Mouse (Mus musculus): ENCODE measurements around the gene Tecr. TPM values are rescaled to one million over a fixed set of nuclear protein-coding genes. Genes with fewer than 3 reads are reported as not detected.
A peak's percentile ranks its signal among the peaks of the same experiment; 100 is the strongest.

Tecr gene
- total RNA-seq, 2 experiments from 2014 or later = 549 to 574 TPM

DNA sequence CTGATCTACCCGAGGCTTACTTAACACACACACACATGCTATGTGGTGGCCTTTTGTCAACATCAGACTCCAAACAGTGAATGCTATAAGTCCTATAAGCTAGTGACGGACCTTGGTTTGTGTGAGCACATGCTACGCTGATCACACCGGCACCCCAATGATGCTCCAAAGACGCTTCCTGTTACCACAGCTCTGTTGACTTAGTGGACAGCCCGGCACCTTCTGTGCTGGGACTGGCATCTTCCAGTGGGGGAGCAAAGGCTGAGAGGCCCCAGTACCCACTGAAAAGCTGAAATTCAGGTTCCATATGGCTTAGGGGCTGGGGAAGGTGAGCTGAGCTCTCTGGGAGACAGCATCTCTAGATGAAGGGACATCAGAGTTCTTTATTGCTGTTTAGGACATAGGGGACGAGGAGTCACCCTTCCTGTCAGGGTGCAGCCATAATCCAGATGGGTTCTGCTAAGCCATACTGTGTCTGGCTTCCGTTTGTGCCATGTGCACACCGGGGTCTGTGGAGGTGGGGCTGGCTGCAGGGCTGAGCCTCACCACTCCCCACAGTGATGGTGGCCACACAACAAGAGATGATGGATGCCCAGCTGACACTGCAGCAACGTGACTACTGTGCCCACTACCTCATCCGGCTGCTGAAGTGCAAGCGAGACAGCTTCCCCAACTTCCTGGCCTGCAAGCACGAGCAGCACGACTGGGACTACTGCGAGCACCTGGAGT, 37.3 kb downstream of the Tecr start:
- peak in 1 of 2 experiments; percentile 2 for DNase-seq (ENCODE audit: low spot score in 2 of 2)
- intact Hi-C loops (cut with DNase I) = no loop called here

- peak in 1 of 2 experiments; percentile 1 for DNase-seq (ENCODE audit: low spot score in 2 of 2)
- intact Hi-C loops (cut with DNase I) = loop anchor here (5.0 kb wide), 1 partner anchor 127 kb away; no protein-coding TSS in a partner anchor
Observed at GRCm38 (mm10) chr8:83569165-83569564, 38.6 kb downstream of the Tecr start.

DNA sequence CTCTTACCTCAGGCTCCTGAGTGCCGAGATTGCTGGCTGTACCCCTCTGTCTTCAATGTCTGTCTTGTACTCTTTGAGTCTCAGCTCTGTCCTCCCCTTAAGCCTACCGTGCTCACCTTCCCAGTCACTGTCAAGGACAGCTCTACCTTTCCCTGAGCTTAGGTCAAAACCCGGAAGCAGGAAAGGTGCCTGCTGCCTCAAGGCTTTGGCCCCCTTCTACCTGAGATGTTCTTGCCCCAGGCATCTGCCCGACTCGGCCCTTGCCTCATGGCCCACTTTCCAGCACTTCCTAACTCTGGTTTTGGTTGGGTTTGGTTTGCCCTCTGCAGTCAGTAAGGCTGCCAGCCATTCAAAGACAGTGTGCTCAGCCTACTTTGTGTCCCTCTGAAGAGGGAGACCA, 39.0 kb downstream of the Tecr start:
- intact Hi-C loops (cut with DNase I) = loop anchor here (5.0 kb wide), 1 partner anchor 126 kb away; no protein-coding TSS in a partner anchor
- no peak for DNase-seq (ENCODE audit: low spot score in 2 of 2)

DNA sequence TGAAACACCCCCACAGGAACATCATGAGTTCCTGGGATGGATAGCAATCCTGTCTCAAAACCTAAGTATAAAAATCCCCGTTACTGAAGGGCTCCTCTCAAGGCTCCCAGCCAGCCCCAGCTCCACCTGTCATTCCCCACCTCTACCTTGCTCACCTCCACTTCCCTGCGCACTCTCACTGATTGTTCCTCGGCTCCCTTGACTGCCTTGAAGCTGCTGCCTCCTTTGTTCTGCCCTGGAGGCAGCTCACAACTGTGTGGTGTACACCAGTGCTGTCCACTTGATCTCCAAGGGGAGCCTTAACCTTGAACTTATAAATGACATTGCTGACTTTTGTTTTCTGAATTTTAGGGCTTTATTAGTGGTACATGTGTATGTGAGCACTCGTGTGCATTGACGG, 39.6 kb downstream of the Tecr start:
- intact Hi-C loops (cut with DNase I) = loop anchor here (5.0 kb wide), 1 partner anchor 126 kb away; no protein-coding TSS in a partner anchor
- DNase-seq (ENCODE audit: low spot score in 2 of 2) = no peak

GRCm38 (mm10) chr8:83567668-83568067, 40.1 kb downstream of the Tecr start:
- intact Hi-C loops (cut with DNase I) = loop anchor here (2.0 to 5.0 kb wide), 2 partner anchors 55 to 125 kb away; no protein-coding TSS in a partner anchor
- DNase-seq (ENCODE audit: low spot score in 2 of 2) = peak in 1 of 2 experiments; percentile 5

DNA sequence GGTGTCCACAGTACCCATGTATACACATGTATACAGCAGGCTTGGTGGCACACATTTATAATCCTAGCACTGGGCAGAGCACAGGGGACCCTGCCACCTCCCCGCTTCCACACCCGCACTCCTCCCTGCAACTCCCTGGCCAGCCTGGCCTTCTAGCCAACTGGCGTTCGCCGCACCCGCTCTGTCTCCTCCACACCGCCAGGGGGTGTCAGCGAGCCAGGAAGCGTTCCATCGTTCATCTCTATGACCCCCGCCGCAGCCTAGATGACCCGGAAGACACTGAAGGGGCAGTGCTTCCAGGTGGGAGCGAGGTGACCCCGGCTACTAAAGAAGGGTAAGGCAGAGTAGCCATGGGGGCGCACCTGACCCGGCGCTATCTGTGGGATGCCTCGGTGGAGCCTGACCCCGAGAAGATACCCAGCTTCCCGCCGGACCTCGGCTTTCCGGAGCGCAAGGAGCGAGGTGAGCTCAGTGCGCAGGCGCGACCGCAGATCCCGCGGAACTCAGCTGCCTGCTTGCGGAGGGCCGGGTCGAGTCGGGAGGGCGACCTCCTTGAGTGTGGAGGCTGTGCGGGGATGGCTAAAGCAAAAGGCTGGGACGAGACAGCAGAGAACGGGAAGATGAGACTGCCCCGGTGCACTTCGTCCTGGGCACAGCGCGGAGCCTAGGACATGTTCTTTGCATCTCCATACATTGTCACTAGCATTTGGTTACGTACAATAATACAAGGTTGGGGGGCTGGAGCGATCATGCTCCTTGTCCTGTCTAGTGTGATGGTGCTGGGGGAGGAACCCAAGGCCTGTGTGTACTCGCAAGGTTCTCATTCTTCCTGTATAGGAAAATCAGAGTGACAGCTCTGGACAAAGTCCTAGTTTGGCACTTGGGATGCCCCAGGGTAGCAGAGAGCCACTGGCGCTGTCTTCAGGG, 41.0 kb downstream of the Tecr start, which contains the start of gene Ndufb7:
TSS of gene Ndufb7 (plus strand) at position 203 of the 927 bp plus-strand sequence.
- intact Hi-C loops (cut with DNase I) = loop anchor here (2.0 to 5.0 kb wide), 2 partner anchors 56 to 124 kb away; no protein-coding TSS in a partner anchor
- peak; percentile 97 to 98 for DNase-seq (ENCODE audit: low spot score in 2 of 2)

- DNase-seq (ENCODE audit: low spot score in 2 of 2) = peak in 1 of 2 experiments; percentile 2
- intact Hi-C loops (cut with DNase I) = loop anchor here (2.0 to 5.0 kb wide), 2 partner anchors 57 to 124 kb away; no protein-coding TSS in a partner anchor
Observed at GRCm38 (mm10) chr8:83565731-83566375, 41.9 kb downstream of the Tecr start.

DNA sequence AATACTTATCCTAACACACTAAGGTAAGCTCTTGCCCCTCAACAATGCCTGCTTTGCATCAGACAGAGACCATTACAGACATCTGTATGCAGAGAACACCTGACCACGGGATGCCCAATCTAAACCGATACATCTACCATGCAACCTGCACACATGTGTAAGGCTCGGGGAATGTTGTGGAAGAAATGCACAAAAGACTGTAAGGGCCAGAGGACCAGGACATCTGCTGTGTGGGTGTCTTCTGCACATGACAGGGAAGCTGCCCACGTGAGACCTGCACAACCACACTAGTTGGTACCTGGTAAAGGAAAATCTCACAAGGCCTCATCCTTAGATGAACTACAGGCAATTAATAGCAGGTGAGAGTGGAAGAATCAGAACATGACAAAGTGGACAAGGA, 44.5 kb downstream of the Tecr start:
- intact Hi-C loops (cut with DNase I) = no loop called here
- DNase-seq (ENCODE audit: low spot score in 2 of 2) = peak in 1 of 2 experiments; percentile 4

DNA sequence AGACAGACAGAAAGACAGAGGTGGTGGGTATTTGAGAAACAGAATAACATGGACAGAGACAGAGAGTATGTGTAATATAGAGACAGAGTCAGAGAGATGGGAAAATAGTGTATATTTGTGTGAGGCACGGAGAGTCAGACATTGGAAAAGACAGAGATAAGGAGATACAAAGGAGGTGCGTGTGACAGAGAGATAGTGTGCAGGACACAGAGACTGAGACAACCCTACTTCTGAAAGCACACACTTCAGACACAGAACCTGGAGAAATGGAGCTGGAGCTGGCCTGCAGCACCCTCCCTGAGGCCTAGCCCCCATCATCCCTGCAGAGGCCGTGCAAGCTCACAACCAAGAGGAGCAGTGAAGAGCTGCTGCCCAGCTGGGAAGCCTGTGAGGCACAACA, 45.1 kb downstream of the Tecr start:
- intact Hi-C loops (cut with DNase I) = no loop called here
- no peak for DNase-seq (ENCODE audit: low spot score in 2 of 2)

- DNase-seq (ENCODE audit: low spot score in 2 of 2) = no peak
- intact Hi-C loops (cut with DNase I) = no loop called here
Observed at GRCm38 (mm10) chr8:83535736-83536135, 72.0 kb downstream of the Tecr start, which contains the start of gene Olfr370. Gene Olfr370, plus strand, starts transcription at chr8:83535780.

DNA sequence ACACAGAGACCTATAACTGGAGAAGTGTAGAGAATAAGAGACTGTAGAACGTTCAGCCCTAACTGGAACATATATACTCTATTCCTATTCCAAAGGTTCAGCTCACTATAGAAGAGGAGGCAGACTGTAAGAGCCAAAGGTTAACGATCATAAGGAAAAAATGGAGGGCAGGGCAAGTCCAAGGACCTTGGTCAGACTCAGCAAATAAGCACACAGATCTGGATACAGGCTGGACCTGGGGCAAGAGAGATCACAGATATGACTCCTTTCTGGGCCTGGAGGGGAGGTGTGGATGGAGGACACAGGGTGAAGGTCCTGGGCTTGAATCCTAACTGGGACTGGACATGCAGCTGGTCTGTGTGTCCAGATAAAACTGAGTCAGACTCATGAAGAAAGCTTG, 73.0 kb downstream of the Tecr start:
- DNase-seq (ENCODE audit: low spot score in 2 of 2) = no peak
- intact Hi-C loops (cut with DNase I) = no loop called here

Other genes with a start within 250 kb of the Tecr start
- 1 to 10 TPM; 7.7 to 9.2 TPM for gene Clgn, start 218.1 kb downstream of the Tecr start, total RNA-seq (2021)
- gene Scoc, start 149.6 kb downstream of the Tecr start, total RNA-seq (2021) = 100 to 1,000 TPM; 212 to 232 TPM
- not detected for gene Olfr370, start 72.2 kb downstream of the Tecr start, total RNA-seq (2021)
- gene Ndufb7, start 41.3 kb downstream of the Tecr start, total RNA-seq (2021) = 100 to 1,000 TPM; 140 to 145 TPM
- 10 to 100 TPM; 56.0 to 59.1 TPM for gene Dnajb1, start 222 bp upstream of the Tecr start, total RNA-seq (2021)
- gene Gipc1, start 44.7 kb upstream of the Tecr start, total RNA-seq (2021) = 100 to 1,000 TPM in 1 of 2 experiments, 10 to 100 TPM in 1; 99.3 to 108 TPM
- 1 to 10 TPM; 1.2 to 1.5 TPM for gene Ptger1, start 58.7 kb upstream of the Tecr start, total RNA-seq (2021)
- gene Pkn1, start 91.2 kb upstream of the Tecr start, total RNA-seq (2021) = 10 to 100 TPM; 53.2 to 72.7 TPM
- gene Ddx39, start 107.2 kb upstream of the Tecr start, total RNA-seq (2021) = 10 to 100 TPM; 17.4 to 18.2 TPM
- gene Adgre5, start 133.4 kb upstream of the Tecr start, total RNA-seq (2021) = 1 to 10 TPM; 9.0 to 9.6 TPM